Mouse (Mus musculus) granulocyte monocyte progenitor cell, adult 5-6 weeks (primary cell): ENCODE data around the gene Hmox1. TPM values are rescaled to one million over a fixed set of nuclear protein-coding genes. Genes with fewer than 3 reads are reported as not detected.

Source experiments
- total RNA-seq, 2 experiments: library from RNA; stranded (forward) in 1 of 2; stranded (reverse) in 1 of 2; fragments of 200-712, 200-1000 nt in 1 of 2; fragments of >200 nt in 1 of 2; fragmentation: Nextera tagmentation in 1 of 2; gene quantifications; 2 replicates each; pipeline ENCODE4 v1.2.3; 2014 to 2017

The Hmox1 gene
- total RNA-seq, 2 experiments from 2014 or later = 2.2 to 2.5 TPM

Other genes with a start within 250 kb of the Hmox1 start
- not detected in 2 replicates for gene Isx, start 220.4 kb upstream of the Hmox1 start, total RNA-seq (2014; fragmentation: Nextera tagmentation)
- gene Isx, start 220.4 kb upstream of the Hmox1 start, total RNA-seq (2017) = not detected in 2 replicates
- gene Hmgxb4, start 100.3 kb upstream of the Hmox1 start, total RNA-seq (2014; fragmentation: Nextera tagmentation) = 59.6 and 71.8 TPM in 2 replicates
- gene Hmgxb4, start 100.3 kb upstream of the Hmox1 start, total RNA-seq (2017) = 63.6 TPM in 2 replicates
- gene Tom1, start 59.9 kb upstream of the Hmox1 start, total RNA-seq (2014; fragmentation: Nextera tagmentation) = 30.1 and 40.2 TPM in 2 replicates
- gene Tom1, start 59.9 kb upstream of the Hmox1 start, total RNA-seq (2017) = 20.2 and 48.9 TPM in 2 replicates
- 200 and 228 TPM in 2 replicates for gene Mcm5, start 15.9 kb downstream of the Hmox1 start, total RNA-seq (2014; fragmentation: Nextera tagmentation)
- 271 and 288 TPM in 2 replicates for gene Mcm5, start 15.9 kb downstream of the Hmox1 start, total RNA-seq (2017)
- gene Rasd2, start 120.3 kb downstream of the Hmox1 start, total RNA-seq (2014; fragmentation: Nextera tagmentation) = not detected in 2 replicates
- 0.22 TPM in 1 of 2 replicates, not detected in the other for gene Rasd2, start 120.3 kb downstream of the Hmox1 start, total RNA-seq (2017)